Comparison of ENCODE assay signal across 10 mouse cellular contexts in the genomic region with DNA sequence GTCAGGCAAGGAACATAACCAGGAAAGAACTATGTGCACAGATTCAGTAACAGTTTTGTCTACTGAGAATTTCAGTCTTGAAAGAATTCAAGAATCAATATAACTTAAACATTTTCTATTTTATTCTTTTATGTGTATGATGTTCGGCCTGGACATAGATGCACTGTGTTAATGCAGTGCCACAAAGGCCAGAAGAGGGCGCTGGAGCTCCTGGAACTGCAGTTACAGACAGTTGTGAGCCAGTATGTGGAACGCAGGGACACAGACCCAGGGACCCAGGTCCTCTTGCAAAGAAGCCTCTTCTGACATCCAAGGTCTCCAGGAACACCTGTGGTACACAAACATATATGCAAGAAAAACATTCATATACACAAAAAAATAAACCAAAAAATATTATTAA. TPM values are rescaled to one million over a fixed set of nuclear protein-coding genes. Genes with fewer than 3 reads are reported as not detected.
DNase-seq lines count a peak whose midpoint lies in the region; ATAC-seq and TF ChIP-seq lines count a peak whose summit lies in the region.
"Had no signal": no experiment of that assay in that cellular context is flagged by ENCODE, and none has a peak within 500 bp of the region (broad histone marks: within the 10 kb centered on the region; RNA-seq: fewer than 3 reads in every experiment).

No protein-coding gene starts in this region.

- H3K9me3 ChIP-seq in heart, postnatal 0 days (replicated peaks; ENCODE audit: control insufficient read depth, low read length), result no peaks in the 10 kb centered on the region
- H3K9me3 ChIP-seq: neural tube, embryonic 13.5 days had no signal

- H3K4me1 ChIP-seq in heart, postnatal 0 days (ENCODE audit: control insufficient read depth, insufficient read depth), result no peaks in the 10 kb centered on the region
- no peaks in the 10 kb centered on the region for H3K4me1 ChIP-seq in thymus, adult 2 months (replicated peaks; ENCODE audit: control insufficient read depth, insufficient read depth, low read length)

- TF ChIP-seq EP300 in heart, postnatal 0 days (IDR thresholded peaks at IDR 0.05; ENCODE audit: low read depth), result no peak

- no peak for DNase-seq in heart, postnatal 0 days (ENCODE audit: low spot score)
- no peak for DNase-seq in heart, adult 8-10 months (ENCODE audit: low spot score)
- DNase-seq in thymus, adult 2 months, result peak; percentile 21
- DNase-seq in thymus, adult 18-20 months, result no peak
- DNase-seq in induced T-regulatory cell, adult 2 months (ENCODE audit: low read depth), result peak; percentile 69
- DNase-seq in frontal cortex, postnatal 14 days (ENCODE audit: low spot score in 2 of 2), result no peak
- DNase-seq in MN1 (ENCODE audit: low spot score), result no peak
- no peak for DNase-seq in layer of hippocampus, postnatal 36 days

- no peaks in the 10 kb centered on the region for H3K27me3 ChIP-seq in heart, postnatal 0 days (ENCODE audit: control insufficient read depth, insufficient read depth, low read length)
- no peaks in the 10 kb centered on the region for H3K27me3 ChIP-seq in thymus, adult 2 months (ENCODE audit: control insufficient read depth, insufficient read depth, low read length)
- H3K27me3 ChIP-seq: neural tube, embryonic 13.5 days had no signal

- 0 out of 2 replicates have a peak, but pooled peaks cover 1% of the 10 kb centered on the region for H3K36me3 ChIP-seq in heart, postnatal 0 days (replicated peaks; ENCODE audit: control insufficient read depth, insufficient read depth, low read length)
- H3K36me3 ChIP-seq in thymus, adult 2 months (ENCODE audit: control insufficient read depth, insufficient read depth, low read length), result no peaks in the 10 kb centered on the region

- TF ChIP-seq POLR2A in thymus, adult 2 months (IDR thresholded peaks at IDR 0.05; ENCODE audit: control insufficient read depth, extremely low read depth, insufficient read depth, low read length, poor library complexity), result no peak

- 58% methylated on average over 3 of the region's 3 CpGs for WGBS in heart, postnatal 0 days
- 71% methylated on average over 3 of the region's 3 CpGs for WGBS in thymus, adult 2 months

- no peak overlapping the region for H3K27ac ChIP-seq in heart, postnatal 0 days (ENCODE audit: low read depth)
- H3K27ac ChIP-seq in thymus, adult 2 months (ENCODE audit: control insufficient read depth, insufficient read depth, low read length), result no peak overlapping the region
- H3K27ac ChIP-seq: neural tube, embryonic 13.5 days had no signal

- H3K4me3 ChIP-seq in heart, postnatal 0 days (ENCODE audit: low read depth, low read length), result no peak overlapping the region
- no peak overlapping the region for H3K4me3 ChIP-seq in thymus, adult 2 months (ENCODE audit: control insufficient read depth, insufficient read depth, low read length)
- H3K4me3 ChIP-seq: neural tube, embryonic 13.5 days had no signal

- peak; percentile 9; the same call in 1 of the 2 replicates for TF ChIP-seq CTCF in heart, postnatal 0 days (IDR thresholded peaks at IDR 0.05; ENCODE audit: low read depth)
- TF ChIP-seq CTCF in thymus, adult 2 months (IDR thresholded peaks at IDR 0.05; ENCODE audit: borderline replicate concordance, control insufficient read depth, extremely low read depth, insufficient read depth, low read length, poor library complexity), result no peak

- ATAC-seq in heart, postnatal 0 days (ENCODE audit: insufficient read depth, low read depth), result no peak
- ATAC-seq: hindbrain, embryonic 16.5 days had no signal

- H3K4me2 ChIP-seq in heart, postnatal 0 days (ENCODE audit: low read depth, low read length), result no peak overlapping the region
- H3K4me2 ChIP-seq: neural tube, embryonic 13.5 days had no signal

- H3K9ac ChIP-seq in heart, postnatal 0 days (replicated peaks; ENCODE audit: low read depth, low read length), result no peak overlapping the region
- H3K9ac ChIP-seq: neural tube, embryonic 13.5 days had no signal

RNA-seq across cellular contexts. Expression of gene Vps11, which starts 3.0 kb away (rescaled TPM):
- total RNA-seq in heart, postnatal 0 days (2014; rRNA removed; ENCODE audit: low replicate concordance), result 25.0 and 27.8 TPM in 2 replicates
- polyA plus RNA-seq in heart, postnatal 0 days (2015; fragmentation: Nextera tagmentation; extraction: Ambion mirVana), result 17.7 TPM in 2 replicates
- 10 to 100 TPM; 15.3 to 20.2 (median 16.5) TPM for total RNA-seq in heart, adult 8-10 months (2022)
- polyA plus RNA-seq in thymus, adult 2 months (2012; rRNA removed), result 37.9 and 40.8 TPM in 2 replicates
- total RNA-seq in layer of hippocampus, postnatal 36 days (2021), result 10 to 100 TPM; 50.9 to 52.1 TPM

RNA-seq across cellular contexts. Expression of gene Hyou1, which starts 14.8 kb away (rescaled TPM):
- total RNA-seq in heart, postnatal 0 days (2014; rRNA removed; ENCODE audit: low replicate concordance), result 35.5 and 37.8 TPM in 2 replicates
- polyA plus RNA-seq in heart, postnatal 0 days (2015; fragmentation: Nextera tagmentation; extraction: Ambion mirVana), result 5.4 and 5.9 TPM in 2 replicates
- total RNA-seq in heart, adult 8-10 months (2022), result 10 to 100 TPM; 50.4 to 82.6 (median 67.0) TPM
- 74.4 and 75.5 TPM in 2 replicates for polyA plus RNA-seq in thymus, adult 2 months (2012; rRNA removed)
- total RNA-seq in layer of hippocampus, postnatal 36 days (2021), result 100 to 1,000 TPM; 136 to 157 TPM

RNA-seq across cellular contexts. Expression of gene Hmbs, which starts 20.5 kb away (rescaled TPM):
- total RNA-seq in heart, postnatal 0 days (2014; rRNA removed; ENCODE audit: low replicate concordance), result 61.5 and 96.3 TPM in 2 replicates
- polyA plus RNA-seq in heart, postnatal 0 days (2015; fragmentation: Nextera tagmentation; extraction: Ambion mirVana), result 81.3 and 84.0 TPM in 2 replicates
- total RNA-seq in heart, adult 8-10 months (2022), result 10 to 100 TPM; 42.1 to 48.8 (median 45.4) TPM
- polyA plus RNA-seq in thymus, adult 2 months (2012; rRNA removed), result 40.7 and 42.2 TPM in 2 replicates
- total RNA-seq in layer of hippocampus, postnatal 36 days (2021), result 10 to 100 TPM; 22.3 to 24.2 TPM

RNA-seq across cellular contexts. Expression of gene H2afx, which starts 30.0 kb away (rescaled TPM):
- total RNA-seq in heart, postnatal 0 days (2014; rRNA removed; ENCODE audit: low replicate concordance), result 285 and 447 TPM in 2 replicates
- polyA plus RNA-seq in heart, postnatal 0 days (2015; fragmentation: Nextera tagmentation; extraction: Ambion mirVana), result 69.3 and 71.2 TPM in 2 replicates
- 10 to 100 TPM; 10.5 to 12.3 (median 11.4) TPM for total RNA-seq in heart, adult 8-10 months (2022)
- 891 and 1,033 TPM in 2 replicates for polyA plus RNA-seq in thymus, adult 2 months (2012; rRNA removed)
- total RNA-seq in layer of hippocampus, postnatal 36 days (2021), result 10 to 100 TPM; 43.4 to 49.9 TPM

RNA-seq across cellular contexts. Expression of gene Slc37a4, which starts 32.2 kb away (rescaled TPM):
- 83.8 and 97.2 TPM in 2 replicates for total RNA-seq in heart, postnatal 0 days (2014; rRNA removed; ENCODE audit: low replicate concordance)
- polyA plus RNA-seq in heart, postnatal 0 days (2015; fragmentation: Nextera tagmentation; extraction: Ambion mirVana), result 32.2 and 35.1 TPM in 2 replicates
- 10 to 100 TPM; 22.5 to 24.5 (median 22.9) TPM for total RNA-seq in heart, adult 8-10 months (2022)
- polyA plus RNA-seq in thymus, adult 2 months (2012; rRNA removed), result 22.4 and 32.9 TPM in 2 replicates
- 10 to 100 TPM; 27.9 to 30.2 TPM for total RNA-seq in layer of hippocampus, postnatal 36 days (2021)

Comparison
In these comparisons a context has a peak if more than half of its experiments do, and no peak if none do; other contexts are left out.
1. DNase-seq: peak in thymus, adult 2 months (single experiment) and induced T-regulatory cell, adult 2 months (single experiment); none in heart, postnatal 0 days (single experiment), heart, adult 8-10 months (single experiment), thymus, adult 18-20 months (0 of 2), frontal cortex, postnatal 14 days (0 of 2), MN1 (single experiment) and layer of hippocampus, postnatal 36 days (0 of 2).